Mouse (Mus musculus) heart, adult 2 months (tissue): ENCODE results near the gene Hnrnpul1. TPM values are rescaled to one million over a fixed set of nuclear protein-coding genes. Genes with fewer than 3 reads are reported as not detected.
A peak's percentile ranks its signal among the peaks of the same experiment; 100 is the strongest.
"Not testable (repeated sequence)": the region's sequence is repeated elsewhere in the genome, so short reads cannot be mapped to it uniquely, and the experiment has no call there.

Experiments used
- DNase-seq, 2 experiments: peaks; one replicate each; pipeline ENCODE4 v3.0.0; 2021
- H3K27ac ChIP-seq: fragments of 200-600 bp; 2 replicates; pipeline ENCODE4 v1.8.1; 2022
- H3K27me3 ChIP-seq: fragments of 200-500 bp; 2 replicates; pipeline ENCODE4 v1.6.1; 2012; ENCODE audit warnings: mild to moderate bottlenecking, low read length, inconsistent platforms, mixed read lengths; ENCODE audit not compliant: control insufficient read depth, insufficient read depth
- H3K36me3 ChIP-seq: fragments of 200-500 bp; 2 replicates; pipeline ENCODE4 v1.6.1; 2012; ENCODE audit warnings: low read length, inconsistent platforms; ENCODE audit not compliant: control insufficient read depth, insufficient read depth
- H3K4me1 ChIP-seq: fragments of 200-500 bp; 2 replicates; pipeline ENCODE4 v1.6.1; 2011; ENCODE audit warnings: low read length; ENCODE audit not compliant: control insufficient read depth, insufficient read depth
- H3K4me3 ChIP-seq: fragments of 200-600 bp; 2 replicates; pipeline ENCODE4 v1.8.1; 2022
- H3K79me2 ChIP-seq: fragments of 200-500 bp; replicated peaks from 2 replicates; pipeline ENCODE4 v1.6.1; 2012; ENCODE audit warnings: mild to moderate bottlenecking, inconsistent platforms, low read length, moderate library complexity, mixed read lengths; ENCODE audit not compliant: control insufficient read depth, insufficient read depth
- H3K9ac ChIP-seq: fragments of 200-500 bp; 2 replicates; pipeline ENCODE4 v1.6.1; 2012; ENCODE audit warnings: low read depth, mild to moderate bottlenecking, control low read depth, inconsistent platforms, low read length, mixed read lengths
- CTCF ChIP-seq: fragments of 200-600 bp; IDR thresholded peaks from 2 replicates; pipeline ENCODE4 v1.8.1; 2022; ENCODE audit warnings: antibody characterized with exemption, mild to moderate bottlenecking, moderate library complexity
- EP300 ChIP-seq: fragments of 200-500 bp; IDR thresholded peaks from 2 replicates; pipeline ENCODE4 v1.6.1; 2011; ENCODE audit warnings: low read depth, low read length, control low read depth; ENCODE audit not compliant: insufficient read depth
- POLR2A ChIP-seq: fragments of 200-500 bp; IDR thresholded peaks from 2 replicates; pipeline ENCODE4 v1.6.1; 2011; ENCODE audit warnings: mild to moderate bottlenecking, low read depth, low read length, control low read depth; ENCODE audit not compliant: insufficient read depth
- WGBS: fragments of 180-500 bp; shearing (Covaris S2); methylation state at CpG from one replicate; pipeline ENCODE4 v1.1.7; 2018; 5-methylcytosine and 5-hydroxymethylcytosine counted together
- intact Hi-C: fragments of 180-260 bp; cut with DNase I; formaldehyde crosslinking; loops from one replicate; pipeline ENCODE4 v1.15.1; 2025
- polyA plus RNA-seq: library from polyadenylated mRNA; depleted of rRNA; stranded (reverse); fragments of >200 nt; gene quantifications from 2 replicates; pipeline ENCODE4 v1.2.3, GENCODE M21; 2012
- total RNA-seq, 2 experiments: library from RNA; stranded (reverse); gene quantifications; 2 replicates each; pipeline ENCODE4 v1.2.3; 2021

Gene Hnrnpul1
- total and polyA plus RNA-seq, 3 experiments: 29.4 to 76.2 (median 71.0) TPM

DNA sequence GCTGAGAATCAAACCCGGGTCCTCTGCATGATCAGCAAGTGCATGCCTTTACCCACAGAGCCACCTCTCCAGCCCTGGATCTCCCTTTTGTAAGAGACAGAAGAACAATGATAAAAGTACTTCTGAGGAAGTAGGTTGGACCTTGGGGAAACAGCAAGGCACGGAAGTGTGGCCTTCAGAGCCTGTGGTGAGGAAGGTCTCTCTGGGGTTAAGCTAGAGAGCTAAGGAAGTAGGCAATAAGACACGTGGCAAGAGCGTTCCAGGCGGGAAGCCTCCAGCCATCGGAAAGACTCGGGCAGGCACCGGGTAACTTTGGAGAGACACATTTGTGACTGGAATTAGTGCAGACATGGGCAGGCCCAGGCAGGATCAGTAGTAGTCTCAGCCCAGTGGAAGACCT is 40.2 kb upstream of the Hnrnpul1 start:
- H3K27me3 ChIP-seq: no peaks in the 10 kb centered on the region
- WGBS: 48% methylated on average over 8 of the region's 8 CpGs
- no peak overlapping the region for H3K27ac ChIP-seq
- H3K79me2 ChIP-seq: no peaks in the 10 kb centered on the region
- no peak overlapping the region for H3K9ac ChIP-seq
- intact Hi-C loops: no loop called here
- no peak for DNase-seq
- H3K4me3 ChIP-seq: no peak overlapping the region
- H3K36me3 ChIP-seq: no peaks in the 10 kb centered on the region
- TF ChIP-seq CTCF (no peak), EP300 (no peak), POLR2A (no peak)
- peaks cover 1% of the 10 kb centered on the region; the same call in 1 of the 2 replicates for H3K4me1 ChIP-seq

DNA sequence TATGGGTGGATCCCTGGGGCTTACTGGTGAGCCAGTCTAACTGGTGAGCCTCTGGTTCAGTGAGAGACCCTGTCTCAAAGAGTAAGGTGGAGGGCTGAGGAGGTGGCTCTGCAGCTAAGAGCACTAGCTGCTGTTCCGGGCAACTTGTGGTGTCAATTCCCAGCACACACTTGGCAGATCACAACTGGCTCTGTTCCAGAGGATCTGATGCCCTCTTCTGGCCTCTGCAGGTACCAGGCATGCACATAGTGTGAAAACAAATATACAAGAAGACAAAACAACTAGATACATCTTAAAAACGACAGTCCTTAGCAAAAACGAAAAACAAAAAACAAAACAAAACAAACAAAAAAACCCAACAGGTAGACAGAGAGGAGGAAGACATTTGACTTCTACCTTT is 39.1 kb upstream of the Hnrnpul1 start:
- Histone ChIP-seq H3K27me3 (no peaks in the 10 kb centered on the region), H3K4me3 (no peak overlapping the region), H3K9ac (no peak overlapping the region), H3K79me2 (no peaks in the 10 kb centered on the region), H3K4me1 (peaks cover 3% of the 10 kb centered on the region; the same call in 1 of the 2 replicates), H3K27ac (no peak overlapping the region), H3K36me3 (no peaks in the 10 kb centered on the region)
- no peak for TF ChIP-seq POLR2A
- peak; percentile 62 for TF ChIP-seq CTCF
- no peak for DNase-seq
- intact Hi-C loops: no loop called here
- whole genome bisulfite sequencing: 60% methylated on average over 3 of the region's 3 CpGs

DNA sequence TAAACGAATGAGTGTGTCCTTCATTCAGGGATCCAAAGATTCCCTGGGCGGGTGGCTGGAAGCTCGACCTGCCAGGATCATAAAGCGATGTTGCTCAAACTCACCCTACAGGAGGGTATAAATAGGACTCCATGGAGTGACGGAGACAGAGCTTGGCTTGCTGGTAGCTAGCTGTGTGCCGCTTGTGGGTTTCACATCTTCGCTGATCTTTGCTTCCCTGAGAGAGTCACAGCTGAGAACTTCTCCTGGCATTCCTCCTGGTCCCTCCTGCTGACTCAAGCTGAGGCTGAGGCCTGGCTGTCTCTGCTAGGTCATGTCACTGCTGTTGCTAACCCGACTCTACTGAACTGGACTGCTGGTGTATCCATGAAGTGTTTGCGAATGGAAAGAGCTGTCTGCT is 38.4 kb upstream of the Hnrnpul1 start:
- H3K36me3 ChIP-seq, H3K4me1 ChIP-seq, H3K4me3 ChIP-seq, H3K79me2 ChIP-seq, DNase-seq, H3K9ac ChIP-seq, H3K27ac ChIP-seq, H3K27me3 ChIP-seq, intact Hi-C loops: not testable (repeated sequence)
- WGBS: 57% methylated on average over 9 of the region's 9 CpGs

DNA sequence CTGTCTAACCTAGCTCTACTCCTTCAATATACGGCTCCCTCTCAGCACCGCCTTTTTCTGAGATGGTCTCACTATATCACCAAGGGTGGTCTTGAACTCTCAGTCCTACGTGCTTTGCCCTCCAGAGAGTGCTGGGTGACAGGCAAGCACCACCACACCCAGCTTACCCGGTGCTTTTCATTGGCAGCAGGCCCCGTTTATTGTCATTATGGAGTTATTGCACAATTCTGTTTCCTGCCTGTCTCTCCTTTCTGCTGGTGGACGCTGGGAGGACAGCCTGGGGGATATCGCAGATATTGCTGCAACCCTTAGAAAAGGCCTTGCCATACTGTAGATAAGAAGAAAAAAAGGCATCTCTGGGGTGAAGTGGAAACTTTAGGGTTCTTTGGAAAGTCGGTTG is 36.1 kb upstream of the Hnrnpul1 start:
- peak; percentile 55 to 70 for DNase-seq
- H3K27ac ChIP-seq: no peak overlapping the region; the same call in 1 of the 2 replicates
- no peaks in the 10 kb centered on the region for H3K79me2 ChIP-seq
- no peak overlapping the region for H3K4me3 ChIP-seq
- intact Hi-C loops: no loop called here
- H3K9ac ChIP-seq: no peak overlapping the region
- H3K36me3 ChIP-seq: no peaks in the 10 kb centered on the region
- H3K4me1 ChIP-seq: peaks cover 6% of the 10 kb centered on the region
- 41% methylated on average over 8 of the region's 8 CpGs for WGBS
- no peaks in the 10 kb centered on the region for H3K27me3 ChIP-seq
- TF ChIP-seq CTCF: no peak

DNA sequence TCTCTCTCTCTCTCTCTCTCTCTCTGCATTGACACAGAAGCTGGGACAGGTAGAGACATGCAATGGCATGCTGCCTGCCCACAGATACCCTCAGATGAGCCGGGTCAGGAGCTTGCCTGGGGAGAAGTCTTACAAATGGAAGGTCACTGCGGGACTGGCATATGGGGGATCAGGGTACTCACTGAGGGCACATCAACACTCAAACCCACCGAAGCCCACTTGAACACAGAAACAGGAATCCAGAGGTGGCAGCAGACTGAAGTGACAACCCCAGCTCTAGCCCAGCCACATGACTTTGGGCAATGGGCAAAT is 34.5 kb upstream of the Hnrnpul1 start:
- Histone ChIP-seq H3K27ac (peak overlapping the region; percentile 41), H3K4me1 (peaks cover 6% of the 10 kb centered on the region), H3K4me3 (no peak overlapping the region), H3K36me3 (no peaks in the 10 kb centered on the region), H3K9ac (peak overlapping the region; percentile 19; the same call in 1 of the 2 replicates), H3K27me3 (no peaks in the 10 kb centered on the region), H3K79me2 (no peaks in the 10 kb centered on the region)
- WGBS: 55% methylated on average over 3 of the region's 3 CpGs
- intact Hi-C loops: no loop called here
- DNase-seq: no peak
- TF ChIP-seq POLR2A (no peak), EP300 (no peak), CTCF (no peak)

DNA sequence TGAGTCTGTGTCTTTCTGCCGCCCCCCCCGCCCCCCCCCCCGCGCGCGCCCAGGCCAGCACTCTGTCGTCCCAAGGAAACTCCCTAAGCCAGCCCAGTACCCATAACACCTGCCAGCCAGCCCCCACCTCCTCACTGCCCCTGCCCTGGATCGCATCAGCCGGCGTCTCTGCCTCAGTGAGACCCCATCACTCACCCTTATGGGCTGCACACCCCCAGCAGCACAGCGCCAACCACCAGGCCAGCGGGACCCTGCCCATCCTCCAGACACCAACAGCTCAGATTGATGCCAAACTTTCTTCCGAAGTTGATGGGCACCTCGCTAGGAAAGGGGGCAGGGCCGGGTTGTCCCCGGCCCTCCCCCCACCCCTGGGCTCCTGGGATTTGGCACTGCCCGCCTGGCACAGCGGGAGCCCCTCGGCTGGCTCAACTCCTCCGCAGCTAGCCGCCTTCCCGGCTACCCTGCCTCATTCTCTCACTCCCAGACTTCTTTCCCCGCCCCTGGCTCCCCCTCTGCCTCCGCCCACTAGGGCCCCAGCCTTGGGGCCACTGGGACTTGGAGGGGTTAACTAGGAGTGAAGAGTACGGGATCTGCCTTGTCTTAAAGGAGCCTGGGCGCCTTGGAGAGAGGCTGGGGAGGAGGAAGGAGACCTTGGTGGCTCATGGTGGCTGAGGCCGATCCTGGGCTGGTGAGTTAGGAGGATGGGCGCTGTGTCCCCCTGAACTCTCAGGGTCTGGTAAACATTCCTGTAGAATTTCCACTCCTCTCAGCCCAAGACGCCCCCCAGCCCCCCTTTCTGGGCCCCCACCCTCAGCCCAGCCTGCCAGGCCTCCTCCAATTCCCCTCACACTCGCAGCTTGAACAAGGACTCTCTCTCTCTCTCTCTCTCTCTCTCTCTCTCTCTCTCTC is 33.9 kb upstream of the Hnrnpul1 start, which contains the start of gene Axl:
Axl (minus strand) TSS at position 486 of the 909 bp plus-strand sequence.
- 6% methylated on average over 27 of the region's 30 CpGs for WGBS
- Histone ChIP-seq H3K4me1 (peaks cover 6% of the 10 kb centered on the region), H3K36me3 (no peaks in the 10 kb centered on the region), H3K4me3 (peak within 1 kb of the TSS; percentile 49), H3K27ac (peak within 1 kb of the TSS; percentile 80), H3K27me3 (no peaks in the 10 kb centered on the region), H3K9ac (peak within 1 kb of the TSS; percentile 81), H3K79me2 (no peaks in the 10 kb centered on the region)
- intact Hi-C loops: no loop called here
- DNase-seq: peak; percentile 87 to 88
- TF ChIP-seq EP300: 0 out of 2 replicates have a peak, but pooled peaks have one; percentile 27
- peak; percentile 61; the same call in 1 of the 2 replicates for TF ChIP-seq POLR2A
- TF ChIP-seq CTCF: no peak
